Mouse (Mus musculus): Measurements from ENCODE around the gene Cd22.

Cd22 gene

DNA sequence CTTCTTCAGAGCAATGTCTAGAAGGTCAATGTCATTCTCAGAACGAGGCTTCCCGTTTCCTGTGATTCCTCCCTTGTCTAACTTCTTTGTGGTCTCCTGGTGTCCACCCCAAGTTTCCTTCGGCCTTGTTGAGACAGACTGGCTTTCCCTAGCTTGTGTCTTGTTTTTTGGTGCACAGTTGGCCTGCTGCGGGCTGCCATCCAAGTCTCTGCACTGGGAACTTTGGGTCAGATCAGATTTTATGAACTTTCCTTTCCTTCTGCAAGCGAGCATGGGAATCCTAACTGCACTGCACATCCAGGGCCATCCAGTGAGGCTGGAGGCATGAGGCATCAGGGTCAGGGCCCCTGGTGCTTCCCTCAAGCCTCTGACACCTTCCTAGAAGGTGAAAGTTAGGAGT lies 58.6 kb downstream of the Cd22 start:
- in situ Hi-C loops (cut with MboI, MseI) = no loop called here

DNA sequence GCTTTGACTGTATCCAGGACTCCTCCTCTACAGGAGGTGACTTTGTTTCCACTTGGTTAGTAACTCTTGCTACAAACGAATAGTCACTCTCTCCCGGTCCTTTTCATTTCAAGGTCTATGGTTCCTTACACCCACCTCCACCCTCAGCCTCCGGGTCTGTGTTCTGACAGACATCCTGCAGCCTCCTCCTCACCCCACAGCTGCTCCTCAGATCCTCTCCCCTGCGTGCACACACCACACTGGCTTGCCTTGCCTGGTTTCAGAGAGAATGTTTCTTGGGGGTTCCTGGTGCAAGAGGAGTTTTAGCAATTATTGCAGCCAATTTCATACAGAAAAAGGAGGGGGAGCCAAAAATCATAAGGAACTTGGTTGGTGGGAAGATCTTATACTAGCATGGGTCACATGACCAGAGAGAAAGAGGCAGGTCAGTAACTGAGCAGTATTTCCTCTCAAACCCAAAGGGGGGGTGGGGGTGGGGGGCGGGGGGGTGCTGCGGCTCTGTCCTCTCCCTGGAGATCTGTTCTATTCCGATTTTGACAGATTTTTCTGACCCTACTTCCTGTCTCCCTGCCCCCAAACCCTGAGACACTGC lies 59.2 kb downstream of the Cd22 start:
- in situ Hi-C loops (cut with MboI, MseI) = no loop called here

DNA sequence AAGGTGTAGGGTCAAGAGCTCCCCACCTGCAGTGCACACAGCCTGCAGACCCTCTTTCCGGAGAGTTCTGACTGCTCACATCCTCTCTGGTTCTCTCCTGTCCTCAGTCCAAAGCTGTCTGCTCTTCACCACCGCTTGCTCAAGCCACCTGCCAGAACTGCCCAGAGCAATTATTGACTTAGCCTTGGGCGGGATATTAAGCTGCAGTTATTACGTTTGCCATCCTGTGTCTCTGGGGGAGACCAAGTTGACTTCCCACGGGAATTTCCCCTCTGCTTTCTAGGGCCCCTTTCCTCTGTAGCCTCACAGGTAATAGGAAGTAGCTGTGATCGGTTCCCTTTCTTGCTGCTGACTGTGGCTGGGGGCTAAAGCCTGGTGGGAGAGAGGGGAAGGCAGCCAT lies 60.0 kb downstream of the Cd22 start:
- in situ Hi-C loops (cut with MboI, MseI) = no loop called here
